Mouse (Mus musculus): ENCODE measurements around the gene Nkd1.

The Nkd1 gene

GRCm38 (mm10) chr8:88520985-88521527, at the start of gene Nkd1:
Nkd1 (plus strand) TSS chr8:88521354.
- DNase-seq: peak; percentile 96

DNA sequence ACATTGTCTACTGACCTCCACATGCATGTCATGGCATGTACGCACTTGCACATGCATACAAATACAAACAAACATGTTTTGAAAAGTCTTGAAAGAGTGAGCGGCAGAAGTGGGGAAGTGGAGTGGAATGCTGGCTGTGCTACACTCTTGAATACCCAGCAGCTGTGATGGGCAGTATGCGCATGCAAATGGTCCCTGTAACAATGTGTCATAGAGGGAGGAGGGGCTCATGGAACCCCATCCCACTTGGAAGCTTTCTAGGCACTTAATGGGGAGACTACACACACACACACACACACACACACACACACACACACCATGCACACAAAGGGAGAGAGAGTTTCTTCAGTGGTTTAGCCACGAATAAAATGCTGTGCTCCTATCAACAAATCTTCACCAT, 39.9 kb upstream of the Nkd1 start:
- DNase-seq: no peak

GRCm38 (mm10) chr8:88488391-88488829, 32.7 kb upstream of the Nkd1 start:
- DNase-seq: no peak

- no peak for DNase-seq
These were observed 27.1 kb upstream of the Nkd1 start for GRCm38 (mm10) chr8:88494076-88494475.

GRCm38 (mm10) chr8:88495071-88495805, 25.9 kb upstream of the Nkd1 start:
- no peak for DNase-seq

DNA sequence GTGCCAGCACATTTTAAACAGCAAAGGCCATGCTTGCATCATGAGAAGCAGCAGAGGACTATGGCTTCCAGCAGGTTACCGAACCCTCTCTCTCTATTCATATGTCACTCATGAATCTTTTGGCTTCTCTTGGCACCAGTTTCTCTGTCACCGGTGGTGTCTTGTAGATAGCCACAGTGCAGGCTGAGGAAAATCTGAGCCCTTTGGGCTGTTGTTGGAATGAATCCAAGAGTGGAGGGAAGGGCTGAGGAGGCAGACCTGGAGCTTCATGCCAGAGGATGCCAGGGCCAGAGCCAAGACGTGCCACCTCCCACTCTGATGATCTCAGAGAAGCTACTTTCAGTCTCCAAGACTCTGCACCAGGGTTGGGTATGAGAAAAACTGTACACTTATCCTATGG, 19.0 kb upstream of the Nkd1 start:
- no peak for DNase-seq

DNA sequence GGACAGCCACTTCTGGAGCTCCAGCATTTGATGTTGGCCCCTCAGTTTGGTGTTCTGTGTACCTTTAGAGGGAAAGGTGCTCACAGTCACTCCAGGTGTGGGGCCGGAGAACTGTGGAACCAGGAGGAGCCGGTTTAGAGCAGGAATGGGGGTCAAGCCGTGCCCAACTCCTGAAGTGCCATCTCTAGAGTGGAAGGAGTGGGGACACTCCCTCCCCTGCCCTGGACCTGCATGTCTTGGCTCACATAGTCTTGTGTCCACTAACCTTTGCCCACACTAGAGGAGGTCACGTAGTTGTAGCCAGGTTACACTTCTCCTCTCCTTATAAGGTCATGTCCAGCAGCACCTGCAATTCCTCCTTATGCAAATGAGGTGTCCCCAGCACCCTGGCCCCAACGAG, 14.2 kb upstream of the Nkd1 start:
- peak; percentile 43 for DNase-seq

DNA sequence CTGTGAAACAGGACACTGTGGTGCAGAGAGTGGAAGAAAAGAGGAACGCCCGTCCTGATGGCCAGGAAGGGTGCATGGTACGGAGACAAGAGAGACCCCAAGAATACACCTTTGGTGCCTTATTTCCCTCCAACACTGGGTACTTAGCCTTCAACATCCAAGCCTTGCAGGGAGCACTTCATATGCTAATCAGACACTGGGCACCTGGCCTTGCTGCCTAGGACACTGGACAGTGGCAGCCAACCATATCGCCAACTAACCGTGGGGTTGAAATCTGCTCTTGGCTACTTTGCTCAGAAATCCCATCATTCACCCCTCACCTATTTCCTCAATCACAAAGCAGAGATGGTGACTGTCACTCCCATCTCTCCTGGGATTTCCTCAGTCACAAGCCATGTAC, 10.1 kb upstream of the Nkd1 start:
- DNase-seq: no peak

GRCm38 (mm10) chr8:88512094-88512794, 8.9 kb upstream of the Nkd1 start:
- no peak for DNase-seq

GRCm38 (mm10) chr8:88518047-88518446, 3.1 kb upstream of the Nkd1 start:
- no peak for DNase-seq

DNA sequence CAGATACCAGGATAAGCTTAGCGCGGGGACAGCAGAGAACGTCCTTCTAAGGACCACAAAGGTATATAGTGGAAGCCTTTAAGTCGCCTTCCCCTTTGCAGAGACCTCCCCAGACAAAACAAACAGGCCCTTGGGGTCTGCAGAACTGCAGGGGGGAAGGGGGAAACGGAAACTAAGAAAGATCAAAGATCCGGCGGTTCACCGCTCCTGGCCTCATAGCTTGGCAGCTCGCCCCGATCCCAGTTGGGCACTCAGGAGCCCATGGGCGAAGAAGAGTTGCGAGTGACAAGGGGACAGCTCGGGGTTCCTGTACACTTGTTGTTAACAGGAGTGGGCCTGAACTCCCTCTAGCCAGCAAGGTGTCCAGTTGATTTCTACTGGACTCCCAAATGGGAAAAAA, 773 bp upstream of the Nkd1 start:
- peak; percentile 42 for DNase-seq

DNA sequence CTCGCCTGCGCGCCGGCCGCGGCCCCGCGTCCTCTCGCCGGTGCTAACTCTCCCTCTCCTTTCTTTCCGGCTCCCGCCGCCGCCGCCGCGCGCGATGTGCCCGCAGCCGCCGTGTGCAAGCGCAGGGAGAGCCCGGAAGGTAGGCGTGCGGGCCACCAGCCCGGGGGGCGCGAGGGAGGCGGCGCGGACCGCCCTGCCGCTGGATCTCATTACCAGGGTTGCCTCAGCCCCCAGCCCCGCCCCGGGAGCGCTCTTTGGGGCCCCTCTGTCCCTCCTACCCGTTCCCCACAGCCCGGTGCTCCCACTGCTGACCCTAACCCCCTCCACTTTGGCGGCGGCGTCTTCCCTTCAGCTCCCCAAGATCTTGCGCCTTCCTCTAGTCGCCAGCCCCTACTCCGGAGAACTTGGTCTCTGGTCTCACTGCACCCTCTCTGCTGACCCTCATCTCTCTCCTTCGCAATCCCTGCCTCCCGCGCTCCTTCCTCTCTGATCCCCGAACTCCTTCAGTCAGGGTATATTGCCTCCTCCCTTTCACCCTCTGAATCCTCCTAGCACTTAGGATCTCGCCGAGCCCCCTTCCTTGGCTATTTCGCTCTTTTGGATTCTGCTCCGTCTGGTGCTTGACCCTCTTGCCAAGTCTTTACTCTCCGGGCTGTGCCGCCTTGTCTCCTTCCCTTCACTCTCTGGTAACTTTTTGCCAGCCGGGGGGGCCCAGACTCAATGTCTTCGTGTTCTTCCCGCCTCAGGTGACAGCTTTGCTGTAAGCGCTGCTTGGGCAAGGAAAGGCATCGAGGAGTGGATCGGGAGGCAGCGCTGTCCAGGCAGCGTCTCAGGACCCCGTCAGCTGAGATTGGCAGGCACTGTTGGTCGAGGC, 624 bp downstream of the Nkd1 start:
- no peak for DNase-seq

DNA sequence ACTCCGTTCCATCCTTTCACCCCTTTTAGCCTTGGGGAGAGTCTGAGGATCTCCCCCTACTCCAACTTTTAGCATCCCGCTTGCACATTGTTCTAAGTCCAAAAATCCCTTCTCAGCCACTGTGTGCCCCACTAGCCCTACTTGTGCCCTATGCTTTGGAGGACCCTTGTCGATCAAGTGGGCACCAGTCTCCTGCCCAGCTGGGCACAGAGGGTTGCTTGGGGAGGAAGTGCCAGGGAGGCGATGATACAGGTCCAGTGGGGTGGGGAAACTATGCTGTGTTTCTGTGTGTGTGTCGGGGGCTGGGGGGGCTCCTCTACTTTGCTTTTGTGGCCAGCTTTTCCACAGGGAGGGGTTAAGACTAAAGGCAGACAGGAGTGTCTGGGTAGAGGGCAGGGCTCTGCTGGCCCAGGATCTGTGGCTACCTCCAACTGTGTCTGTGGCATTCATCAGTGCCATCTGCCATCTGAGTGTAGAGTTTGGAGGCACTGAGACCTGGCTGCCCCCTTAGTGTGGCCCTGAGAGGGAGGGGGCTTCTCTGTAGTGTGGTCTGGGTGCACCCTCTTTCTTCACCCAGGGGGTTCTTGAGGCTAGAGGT, 1.4 kb downstream of the Nkd1 start:
- DNase-seq: no peak

DNA sequence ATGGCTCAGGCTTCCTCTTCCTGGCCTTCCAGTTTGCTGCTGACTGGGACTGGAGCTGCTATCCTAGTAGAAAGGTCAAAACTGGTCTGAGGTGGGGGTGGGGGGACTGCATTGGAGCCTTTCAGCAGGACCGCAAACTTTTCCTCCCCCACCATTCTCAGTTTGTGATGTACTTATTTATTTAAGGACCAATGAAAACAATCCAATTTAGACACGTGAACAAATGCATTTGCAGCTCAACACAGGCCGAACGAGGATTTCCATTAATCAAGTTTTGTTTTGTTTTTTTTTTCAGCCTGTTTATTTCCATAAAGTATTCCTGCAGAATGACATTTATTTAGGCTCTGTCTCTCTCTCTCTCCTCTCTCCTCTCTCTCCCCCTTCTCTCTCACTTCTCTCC, 2.5 kb downstream of the Nkd1 start:
- DNase-seq: no peak

- DNase-seq: no peak
These were observed 3.0 kb downstream of the Nkd1 start for GRCm38 (mm10) chr8:88524132-88524531.

DNA sequence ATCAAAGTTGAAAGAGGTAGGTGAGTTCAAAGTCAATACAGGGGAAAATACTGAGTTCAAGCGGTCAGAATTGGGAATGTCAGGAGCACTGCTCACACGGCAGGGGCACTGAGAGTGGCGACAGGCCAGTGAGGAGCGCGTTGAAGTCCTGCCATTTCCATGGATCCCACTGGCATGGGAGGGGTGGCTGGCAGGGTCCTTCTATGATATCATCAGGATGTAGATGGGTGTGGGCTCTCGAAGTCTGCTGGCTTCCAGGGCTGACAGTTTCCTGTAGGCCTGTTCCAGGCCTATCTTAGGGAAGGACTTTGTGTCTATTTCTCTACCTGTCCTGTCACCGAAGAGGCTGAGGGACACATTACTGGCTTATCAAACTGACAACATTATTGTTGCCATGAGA, 3.7 kb downstream of the Nkd1 start:
- peak; percentile 60 for DNase-seq

DNA sequence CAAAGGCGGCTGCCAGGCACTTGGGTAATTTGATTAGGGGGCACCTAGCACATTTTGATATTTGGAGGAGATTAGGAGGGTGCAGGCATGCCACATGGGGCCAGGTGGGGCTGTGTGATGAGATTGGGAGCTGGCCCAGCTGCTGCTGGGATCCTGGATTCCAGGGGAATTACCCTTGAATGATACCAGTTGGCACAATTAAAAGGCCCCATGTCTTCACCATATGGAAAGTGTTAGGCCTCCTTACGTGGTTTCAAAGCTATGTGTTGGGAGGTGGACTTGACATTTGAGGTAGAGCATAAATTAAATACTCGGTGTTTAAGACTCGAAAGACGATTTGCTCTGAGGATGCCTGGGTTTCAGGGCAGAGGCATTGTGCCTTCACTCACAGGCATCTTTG, 5.1 kb downstream of the Nkd1 start:
- DNase-seq: no peak

DNA sequence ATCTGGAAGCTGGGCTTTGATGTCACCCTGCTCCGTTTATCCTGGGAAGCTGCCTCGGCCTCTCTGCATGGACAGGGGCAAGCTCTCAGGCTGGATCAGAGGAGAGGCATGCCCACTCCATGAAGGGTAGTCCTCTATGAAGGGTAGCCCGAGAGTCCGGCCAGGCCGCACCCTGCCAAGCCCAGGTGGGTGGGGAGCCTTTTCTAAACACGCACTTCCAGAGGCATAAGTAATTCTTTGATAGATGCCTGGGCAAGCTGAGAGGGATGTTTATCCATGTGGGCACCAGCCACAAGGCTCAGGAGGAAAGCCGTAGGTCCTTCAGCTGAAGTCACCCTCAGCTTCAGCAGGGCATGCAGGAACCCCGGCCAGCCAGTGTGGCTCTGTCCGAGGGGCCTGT, 7.0 kb downstream of the Nkd1 start:
- DNase-seq: no peak

- no peak for DNase-seq
These were observed 8.6 kb downstream of the Nkd1 start for GRCm38 (mm10) chr8:88529798-88530197.

DNA sequence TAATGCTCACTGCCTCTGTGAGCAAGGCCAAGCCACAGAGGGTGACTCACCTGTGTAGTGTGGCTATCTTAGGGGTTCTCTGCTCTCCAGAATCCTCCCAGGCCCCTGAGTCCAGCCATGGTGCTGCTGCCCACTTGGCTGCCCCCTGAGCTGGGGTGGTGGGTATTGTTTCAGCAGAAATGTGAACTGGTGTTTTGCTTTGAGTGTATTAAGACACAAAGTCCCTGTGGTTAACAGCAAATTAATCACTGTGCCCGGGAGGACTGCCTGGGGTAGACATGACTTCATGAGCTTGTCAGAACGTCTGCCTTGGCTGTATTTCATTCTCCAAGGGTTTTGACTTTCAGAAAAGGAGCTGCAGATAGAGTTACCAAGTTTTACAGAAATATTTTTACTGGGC, 15.9 kb downstream of the Nkd1 start:
- no peak for DNase-seq

DNA sequence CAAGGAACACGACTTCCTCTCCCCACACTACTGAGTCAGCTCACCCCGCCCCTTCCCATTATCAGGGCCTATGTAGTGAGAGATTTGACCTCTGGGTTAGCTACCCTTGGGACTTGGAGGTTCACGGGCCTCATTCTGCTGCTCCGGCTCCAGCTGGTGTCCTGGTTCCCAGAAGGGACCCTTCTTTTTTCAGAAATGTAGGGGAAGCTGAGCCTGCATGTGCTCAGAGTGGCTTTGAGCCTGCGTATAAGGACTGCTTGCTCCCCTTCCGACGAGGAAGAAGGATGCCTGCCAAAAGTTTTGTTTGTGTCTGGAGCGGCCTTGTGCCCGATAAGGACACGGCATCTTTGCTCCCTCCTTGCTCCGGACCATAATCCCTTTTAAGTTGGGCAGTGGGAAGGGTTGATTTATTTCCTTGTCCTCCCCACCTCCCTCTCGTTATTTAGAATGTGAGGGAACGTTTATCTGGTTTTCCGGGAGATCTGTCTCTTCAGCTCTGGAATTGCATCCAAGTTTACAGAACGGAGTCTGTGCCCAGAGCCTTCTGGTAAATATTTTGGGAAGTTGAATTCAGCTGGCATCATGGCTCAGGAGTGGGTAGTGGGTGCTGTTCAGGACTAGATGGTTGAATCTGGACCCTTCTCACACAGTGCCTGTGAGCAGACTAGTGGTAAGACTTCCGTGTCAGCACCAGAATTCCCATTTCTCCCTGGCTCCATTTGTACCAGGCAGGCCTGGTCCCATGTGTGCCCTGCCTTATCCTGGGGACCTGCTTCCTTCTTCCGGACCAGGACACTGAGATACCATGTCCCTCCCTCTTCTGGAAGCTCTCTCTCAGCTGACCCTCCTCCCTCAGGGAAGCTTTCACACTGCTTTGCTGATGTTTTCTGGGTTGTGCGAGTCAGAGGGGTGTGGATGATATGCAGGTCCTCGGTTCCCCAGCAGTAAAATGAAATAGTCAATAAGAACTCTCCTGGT, 17.1 kb downstream of the Nkd1 start:
- DNase-seq: peak; percentile 81

- no peak for DNase-seq
These were observed 17.8 kb downstream of the Nkd1 start for GRCm38 (mm10) chr8:88538976-88539371.

Measured in lung, postnatal 14 days (tissue).